Mouse (Mus musculus) MEL (cell line): ENCODE results near the gene Upb1.

ENCODE experiments used
- E2F4 ChIP-seq: IDR thresholded peaks from 2 replicates; pipeline ENCODE4 v1.6.1; 2011; ENCODE audit warnings: low read depth, low read length, improper control_type of control experiment, borderline replicate concordance
- POLR2A ChIP-seq, 2 experiments: IDR thresholded peaks; 2 replicates each; pipeline ENCODE4 v1.6.1; 2011 to 2012; ENCODE audit warnings: low read length in 2 of 2, mild to moderate bottlenecking in 2 of 2, control low read depth in 1 of 2, improper control_type of control experiment in 1 of 2, low read depth in 1 of 2, moderate library complexity in 1 of 2; ENCODE audit not compliant: control insufficient read depth in 1 of 2, insufficient read depth in 1 of 2, poor library complexity in 1 of 2

DNA sequence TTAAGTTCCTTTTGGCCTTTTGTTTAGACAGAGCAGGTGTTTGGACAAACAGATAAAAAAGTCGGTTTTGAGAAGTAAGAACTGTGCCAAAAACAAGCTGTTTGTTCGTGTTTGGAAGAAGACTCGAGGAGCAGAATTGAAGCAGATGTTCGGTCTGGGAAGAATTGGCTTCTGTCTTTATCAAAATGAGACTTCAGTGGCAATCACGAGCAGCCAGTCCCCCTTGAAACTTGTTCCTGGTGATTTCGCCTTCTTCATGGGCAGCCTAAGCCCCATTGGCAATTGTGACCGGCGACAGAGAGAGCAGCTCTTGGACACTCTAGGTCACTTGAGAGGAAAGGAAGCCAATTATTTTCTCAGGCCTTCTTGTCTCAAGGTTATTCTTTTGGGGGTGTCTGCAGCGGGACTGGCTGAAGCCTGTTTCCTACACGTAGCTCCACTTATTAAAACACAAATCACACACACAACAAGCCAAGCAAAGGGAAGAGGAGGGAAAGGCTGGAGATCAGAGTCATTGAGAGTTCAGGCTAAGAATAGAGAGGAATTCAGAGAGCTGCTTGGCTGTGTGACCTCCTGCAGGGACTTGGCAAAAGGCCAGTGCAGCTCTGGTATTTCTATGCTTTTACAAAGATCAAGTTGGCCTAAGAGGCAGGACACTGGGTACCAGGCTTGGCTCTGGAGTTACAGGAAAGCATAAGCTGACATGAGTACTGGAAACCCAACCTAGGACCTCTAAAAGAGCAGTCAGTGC, 50.3 kb downstream of the Upb1 start:
- TF ChIP-seq POLR2A (IDR thresholded peaks at IDR 0.05; ENCODE audit: control insufficient read depth in 1 of 2, insufficient read depth in 1 of 2, low read depth in 1 of 2, low read length in 2 of 2, poor library complexity in 1 of 2): no peak
- TF ChIP-seq E2F4: no peak
